Mouse (Mus musculus): Measurements from ENCODE around the gene Dynlt1a.
"Not testable (repeated sequence)": the region's sequence is repeated elsewhere in the genome, so short reads cannot be mapped to it uniquely, and the experiment has no call there.

- not testable (repeated sequence) for TF ChIP-seq POLR2A (IDR thresholded peaks at IDR 0.05; ENCODE audit: control insufficient read depth, extremely low read depth, insufficient read depth, low read length, poor library complexity); CTCF (IDR thresholded peaks at IDR 0.05; ENCODE audit: borderline replicate concordance, control insufficient read depth, extremely low read depth, insufficient read depth, low read length, poor library complexity)
Observed at GRCm38 (mm10) chr17:6274693-6275092, 42.6 kb downstream of the Dynlt1a start.
